Mouse (Mus musculus): ENCODE data around the gene Tcf7l2. TPM values are rescaled to one million over a fixed set of nuclear protein-coding genes. Genes with fewer than 3 reads are reported as not detected.

Tcf7l2 gene
- polyA plus RNA-seq, 1 experiment from 2014 or later: 108 TPM

DNA sequence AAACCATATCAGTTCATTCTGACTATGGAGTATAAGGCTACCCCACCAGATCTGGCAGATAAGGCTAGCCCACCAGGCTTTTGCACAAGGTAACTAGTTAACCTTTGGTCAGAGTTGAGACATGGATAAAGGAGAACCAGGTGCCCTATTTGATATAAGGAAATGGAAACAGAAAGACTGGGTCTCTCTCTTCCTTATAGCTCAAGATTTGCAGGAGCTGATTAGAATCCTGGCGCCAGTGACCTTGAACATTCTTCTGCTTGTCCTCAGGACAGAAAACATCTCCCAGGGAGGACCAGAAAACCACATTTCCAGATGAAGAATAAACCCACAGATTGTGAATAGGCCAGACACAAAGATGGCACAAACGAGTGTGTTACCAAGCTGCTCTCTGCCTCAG, 123.4 kb downstream of the Tcf7l2 start:
- 97% methylated on average over 2 of the region's 2 CpGs for WGBS
- Histone ChIP-seq H3K27me3 (no peaks in the 10 kb centered on the region), H3K9me3 (replicated peaks) (no peaks in the 10 kb centered on the region), H3K4me1 (peaks cover 8% of the 10 kb centered on the region), H3K9ac (no peak overlapping the region), H3K27ac (replicated peaks) (no peak overlapping the region), H3K36me3 (peaks cover 10% of the 10 kb centered on the region; the same call in 1 of the 2 replicates), H3K4me2 (replicated peaks) (no peak overlapping the region), H3K4me3 (replicated peaks) (no peak overlapping the region)
- no peak for ATAC-seq (ENCODE audit: insufficient number of reproducible peaks, low FRiP score, low TSS enrichment, low read depth)

DNA sequence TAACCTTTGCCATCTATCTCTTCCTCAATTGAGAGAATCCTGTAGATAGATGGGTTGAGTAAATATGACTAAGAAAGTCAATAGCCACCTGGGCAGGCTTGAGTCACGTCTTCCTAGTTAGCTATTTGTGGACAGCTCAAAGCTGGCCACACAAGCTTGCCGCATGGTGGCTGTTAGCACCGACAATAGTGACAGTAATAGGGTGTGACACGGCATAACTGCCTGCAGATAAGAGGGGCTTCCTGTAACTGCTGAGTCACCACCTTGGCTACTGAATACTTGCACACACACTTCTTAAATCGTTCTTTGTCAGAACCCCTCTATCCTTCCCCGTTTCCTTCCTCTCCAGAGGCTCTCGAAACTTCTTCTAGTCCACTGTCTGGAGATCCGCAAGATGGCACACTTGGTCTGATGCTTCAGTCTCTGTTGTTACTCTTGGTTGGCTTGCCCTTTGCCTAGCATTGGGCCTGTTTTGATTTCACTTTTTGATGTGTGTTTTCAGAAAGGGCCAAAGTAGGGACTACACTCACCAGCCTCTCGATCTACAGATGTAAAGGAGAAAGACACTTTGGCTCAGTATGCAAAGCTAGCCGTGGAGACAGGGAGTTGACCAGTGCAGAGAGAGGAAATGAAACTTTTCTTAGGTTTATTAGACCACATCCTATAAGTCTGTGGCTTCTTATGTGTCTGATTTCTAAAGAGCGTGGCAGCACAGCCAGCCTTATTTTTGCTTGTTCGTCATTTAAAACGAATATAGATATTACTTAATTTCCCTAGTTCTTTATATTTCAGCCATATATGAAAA, 124.4 kb downstream of the Tcf7l2 start:
- Histone ChIP-seq H3K4me3 (replicated peaks) (no peak overlapping the region), H3K9me3 (replicated peaks) (no peaks in the 10 kb centered on the region), H3K27ac (replicated peaks) (no peak overlapping the region), H3K36me3 (peaks cover 10% of the 10 kb centered on the region; the same call in 1 of the 2 replicates), H3K4me1 (peaks cover 10% of the 10 kb centered on the region), H3K4me2 (replicated peaks) (no peak overlapping the region), H3K27me3 (no peaks in the 10 kb centered on the region), H3K9ac (no peak overlapping the region)
- ATAC-seq (ENCODE audit: insufficient number of reproducible peaks, low FRiP score, low TSS enrichment, low read depth): no peak
- 82% methylated on average over 13 of the region's 13 CpGs for WGBS

DNA sequence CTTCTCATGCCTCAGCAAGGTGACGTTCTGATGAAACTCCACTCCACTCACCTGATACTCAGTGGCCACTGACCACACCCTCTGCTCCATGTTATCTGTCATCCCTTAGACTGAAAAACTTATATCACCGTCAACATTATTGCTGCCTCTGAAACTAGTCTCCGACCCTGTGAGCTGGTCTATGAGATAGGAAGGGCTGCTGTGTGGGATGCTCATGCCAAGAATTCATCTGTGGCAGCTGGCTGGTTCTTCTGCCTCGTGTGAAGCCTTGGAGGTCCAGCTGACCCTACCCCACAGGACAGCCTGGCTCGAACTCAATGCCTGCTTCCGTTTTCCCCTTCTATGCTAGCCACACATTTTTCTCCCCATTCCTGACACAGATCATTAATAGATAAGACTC, 125.6 kb downstream of the Tcf7l2 start:
- Histone ChIP-seq H3K9ac (no peak overlapping the region), H3K36me3 (peaks cover 10% of the 10 kb centered on the region; the same call in 1 of the 2 replicates), H3K27ac (replicated peaks) (no peak overlapping the region), H3K4me2 (replicated peaks) (no peak overlapping the region), H3K4me3 (replicated peaks) (no peak overlapping the region), H3K9me3 (replicated peaks) (no peaks in the 10 kb centered on the region), H3K4me1 (peaks cover 23% of the 10 kb centered on the region), H3K27me3 (no peaks in the 10 kb centered on the region)
- WGBS: 86% methylated on average over 6 of the region's 6 CpGs
- no peak for ATAC-seq (ENCODE audit: insufficient number of reproducible peaks, low FRiP score, low TSS enrichment, low read depth)

DNA sequence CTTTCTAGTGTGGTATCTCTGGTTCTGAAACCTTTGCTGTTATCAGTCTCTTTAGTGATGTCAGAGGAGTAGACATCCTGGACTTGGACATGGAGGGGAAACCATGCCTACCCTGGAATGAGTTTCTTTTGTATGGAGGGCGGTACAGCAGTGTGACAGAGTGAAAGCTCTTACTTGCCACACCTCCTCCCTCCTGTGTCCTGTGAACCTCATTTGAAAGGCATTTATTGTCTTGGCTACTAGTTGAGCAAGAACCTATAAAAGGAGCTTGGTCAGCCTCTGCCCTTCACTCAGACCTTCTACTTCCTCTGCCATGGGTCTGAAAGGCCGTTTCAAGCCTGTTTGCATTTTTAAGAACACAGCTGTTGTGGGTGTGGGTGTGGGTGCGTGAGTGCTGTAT, 126.3 kb downstream of the Tcf7l2 start:
- ATAC-seq (ENCODE audit: insufficient number of reproducible peaks, low FRiP score, low TSS enrichment, low read depth): no peak
- WGBS: 78% methylated on average over 3 of the region's 3 CpGs
- H3K9me3 ChIP-seq (replicated peaks): no peaks in the 10 kb centered on the region
- no peak overlapping the region for H3K27ac ChIP-seq (replicated peaks)
- no peak overlapping the region for H3K4me2 ChIP-seq (replicated peaks)
- H3K4me3 ChIP-seq (replicated peaks): no peak overlapping the region
- peaks cover 10% of the 10 kb centered on the region; the same call in 1 of the 2 replicates for H3K36me3 ChIP-seq
- H3K4me1 ChIP-seq: peaks cover 29% of the 10 kb centered on the region
- H3K27me3 ChIP-seq: no peaks in the 10 kb centered on the region
- no peak overlapping the region for H3K9ac ChIP-seq

DNA sequence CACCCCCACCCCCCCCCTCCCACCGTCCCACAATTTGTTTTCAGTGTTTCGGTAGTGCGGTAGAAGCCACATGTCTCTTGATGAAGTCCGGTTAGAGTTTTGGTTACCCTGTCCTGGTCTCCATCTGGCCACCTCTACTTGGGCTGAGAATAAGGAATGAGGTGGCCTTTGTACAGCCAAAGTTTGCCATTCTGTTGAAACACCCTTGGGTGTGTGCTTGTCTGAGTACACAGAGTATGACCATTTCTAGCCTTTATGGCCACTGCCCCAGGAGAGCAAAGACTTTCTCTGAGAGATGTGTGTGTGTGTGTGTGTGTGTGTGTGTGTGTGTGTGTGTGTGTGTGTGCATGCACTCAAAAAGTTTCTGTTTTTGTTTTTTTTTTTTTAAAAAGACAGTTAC, 127.0 kb downstream of the Tcf7l2 start:
- H3K36me3 ChIP-seq: peaks cover 10% of the 10 kb centered on the region; the same call in 1 of the 2 replicates
- H3K9ac ChIP-seq: no peak overlapping the region
- 93% methylated on average over 4 of the region's 4 CpGs for WGBS
- H3K27me3 ChIP-seq: no peaks in the 10 kb centered on the region
- H3K9me3 ChIP-seq (replicated peaks): no peaks in the 10 kb centered on the region
- H3K27ac ChIP-seq (replicated peaks): no peak overlapping the region
- ATAC-seq (ENCODE audit: insufficient number of reproducible peaks, low FRiP score, low TSS enrichment, low read depth): no peak
- H3K4me2 ChIP-seq (replicated peaks): no peak overlapping the region
- H3K4me3 ChIP-seq (replicated peaks): no peak overlapping the region
- H3K4me1 ChIP-seq: peaks cover 35% of the 10 kb centered on the region

DNA sequence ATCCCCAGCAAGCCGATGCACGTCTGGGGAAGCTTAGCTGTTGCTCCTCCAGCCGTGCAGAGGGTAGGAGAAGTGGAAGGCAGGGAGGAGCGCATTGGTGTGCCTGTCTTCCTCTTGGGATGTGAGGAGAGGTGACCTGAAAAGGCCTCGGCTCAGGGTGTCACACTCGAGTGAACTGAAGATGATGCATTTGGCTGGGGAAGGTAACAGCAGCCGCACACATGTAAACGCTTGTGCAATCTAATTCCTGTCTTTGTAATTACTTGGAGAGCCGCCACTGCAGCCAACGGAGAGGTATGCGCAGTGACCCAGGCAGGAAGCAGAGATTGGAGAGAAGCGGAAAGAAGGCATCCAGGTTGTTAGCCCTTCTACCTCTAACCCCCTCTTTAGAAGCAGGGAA, 129.2 kb downstream of the Tcf7l2 start:
- peaks cover 42% of the 10 kb centered on the region for H3K4me1 ChIP-seq
- H3K36me3 ChIP-seq: no peaks in the 10 kb centered on the region
- H3K9me3 ChIP-seq (replicated peaks): no peaks in the 10 kb centered on the region
- no peak overlapping the region for H3K9ac ChIP-seq
- 47% methylated on average over 12 of the region's 12 CpGs for WGBS
- peak overlapping the region; percentile 63 for H3K27ac ChIP-seq (replicated peaks)
- H3K4me3 ChIP-seq (replicated peaks): no peak overlapping the region
- ATAC-seq (ENCODE audit: insufficient number of reproducible peaks, low FRiP score, low TSS enrichment, low read depth): no peak
- H3K4me2 ChIP-seq (replicated peaks): no peak overlapping the region
- H3K27me3 ChIP-seq: no peaks in the 10 kb centered on the region

DNA sequence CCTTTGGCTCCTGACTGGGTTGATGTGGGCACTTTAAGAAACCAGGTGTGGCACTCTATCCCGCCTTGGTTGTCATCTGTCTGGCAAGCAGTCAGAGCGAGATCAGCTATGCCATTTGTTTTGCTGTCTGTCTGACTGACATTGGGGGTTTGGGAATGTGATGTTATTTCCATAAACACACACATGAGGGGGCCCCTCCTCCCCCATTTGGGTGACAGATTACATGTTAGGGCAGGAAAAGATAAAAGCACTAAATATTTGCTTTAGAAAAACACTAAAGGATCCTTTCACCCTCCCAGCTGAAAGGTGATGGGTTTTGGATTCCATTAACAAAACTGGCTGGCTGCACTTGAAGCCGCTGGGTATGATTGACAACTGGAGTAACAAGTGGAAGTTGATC, 129.9 kb downstream of the Tcf7l2 start:
- no peak for ATAC-seq (ENCODE audit: insufficient number of reproducible peaks, low FRiP score, low TSS enrichment, low read depth)
- Histone ChIP-seq H3K27me3 (no peaks in the 10 kb centered on the region), H3K4me1 (peaks cover 48% of the 10 kb centered on the region), H3K4me2 (replicated peaks) (no peak overlapping the region), H3K27ac (replicated peaks) (peak overlapping the region; percentile 63; the same call in 1 of the 2 replicates), H3K36me3 (no peaks in the 10 kb centered on the region), H3K9me3 (replicated peaks) (no peaks in the 10 kb centered on the region), H3K9ac (no peak overlapping the region), H3K4me3 (replicated peaks) (no peak overlapping the region)
- 55% methylated on average over 3 of the region's 3 CpGs for WGBS

DNA sequence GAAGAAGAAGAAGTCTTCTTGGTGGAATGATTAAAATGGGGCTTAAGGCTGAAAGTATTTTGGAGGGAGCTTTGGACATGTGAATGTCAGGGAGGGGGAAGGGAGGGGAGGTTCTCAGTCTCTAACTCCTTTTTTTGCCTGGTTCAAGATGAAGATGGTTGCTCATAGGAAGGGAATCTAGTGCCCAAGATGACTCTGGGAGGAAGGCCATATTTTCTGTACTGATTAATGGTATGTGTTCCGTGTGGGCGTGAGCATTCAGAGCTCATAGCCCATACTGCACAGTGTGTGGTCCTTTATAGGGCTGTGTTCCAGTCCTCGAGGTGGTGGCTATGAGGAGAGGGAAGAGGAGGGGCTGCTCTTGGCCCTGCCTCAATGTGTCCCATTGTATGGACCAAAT, 131.6 kb downstream of the Tcf7l2 start:
- no peaks in the 10 kb centered on the region for H3K27me3 ChIP-seq
- no peak overlapping the region for H3K4me3 ChIP-seq (replicated peaks)
- no peak overlapping the region for H3K9ac ChIP-seq
- H3K4me1 ChIP-seq: peaks cover 54% of the 10 kb centered on the region
- WGBS: 36% methylated on average over 3 of the region's 3 CpGs
- ATAC-seq (ENCODE audit: insufficient number of reproducible peaks, low FRiP score, low TSS enrichment, low read depth): peak; percentile 56; the same call in 1 of the 2 replicates
- H3K9me3 ChIP-seq (replicated peaks): no peaks in the 10 kb centered on the region
- peak overlapping the region; percentile 66 for H3K27ac ChIP-seq (replicated peaks)
- H3K4me2 ChIP-seq (replicated peaks): no peak overlapping the region
- H3K36me3 ChIP-seq: no peaks in the 10 kb centered on the region

DNA sequence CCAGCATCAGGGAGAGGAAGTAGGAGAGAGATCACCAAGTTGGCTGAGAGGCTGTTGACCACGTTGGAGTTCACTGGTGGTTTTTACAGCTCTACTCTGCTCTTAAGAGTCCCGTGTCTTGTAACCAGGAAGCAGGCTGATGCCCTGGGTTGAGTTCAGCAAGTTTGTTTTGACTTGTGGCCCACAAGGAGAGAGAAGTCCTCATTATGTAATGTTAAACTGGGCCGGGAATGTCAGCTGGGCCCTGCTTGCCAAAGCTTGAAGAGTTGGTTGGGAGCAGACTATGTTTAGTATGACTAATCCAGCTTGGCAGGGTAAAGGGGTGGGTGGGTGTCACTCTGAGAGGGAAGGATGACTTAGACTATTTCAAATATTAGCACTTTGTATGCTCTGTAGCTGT, 134.9 kb downstream of the Tcf7l2 start:
- no peak overlapping the region for H3K9ac ChIP-seq
- WGBS: 45% methylated on average over 3 of the region's 3 CpGs
- no peak overlapping the region for H3K4me3 ChIP-seq (replicated peaks)
- H3K4me2 ChIP-seq (replicated peaks): no peak overlapping the region
- H3K9me3 ChIP-seq (replicated peaks): no peaks in the 10 kb centered on the region
- H3K27ac ChIP-seq (replicated peaks): peak overlapping the region; percentile 45
- no peaks in the 10 kb centered on the region for H3K27me3 ChIP-seq
- H3K4me1 ChIP-seq: peaks cover 63% of the 10 kb centered on the region
- H3K36me3 ChIP-seq: no peaks in the 10 kb centered on the region
- peak; percentile 34; the same call in 1 of the 2 replicates for ATAC-seq (ENCODE audit: insufficient number of reproducible peaks, low FRiP score, low TSS enrichment, low read depth)

DNA sequence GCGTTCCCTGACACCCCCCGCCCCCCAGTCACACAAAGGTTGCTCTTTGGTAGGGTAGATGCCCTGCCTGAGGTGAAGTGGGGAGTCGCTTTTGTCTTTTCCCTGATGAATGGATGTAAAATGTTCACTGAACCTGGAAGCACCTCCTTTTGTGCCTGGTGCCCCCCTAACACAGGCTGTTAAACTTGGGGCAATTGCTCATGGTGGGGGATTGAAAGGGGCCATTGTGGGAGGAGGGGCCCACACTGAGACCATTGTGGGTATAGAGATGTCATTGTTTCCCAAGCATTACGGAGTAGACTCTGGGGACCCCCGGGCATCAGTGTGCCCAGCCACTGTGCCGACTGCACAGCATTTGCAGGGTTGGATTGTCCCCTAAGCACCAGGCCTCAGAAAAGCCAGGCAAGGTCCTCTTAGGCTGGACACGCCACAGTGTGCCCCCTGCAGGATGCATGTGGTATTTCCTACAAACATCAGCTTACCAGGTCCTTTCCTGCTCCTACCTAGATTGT, 135.8 kb downstream of the Tcf7l2 start:
- Histone ChIP-seq H3K4me2 (replicated peaks) (no peak overlapping the region), H3K27ac (replicated peaks) (no peak overlapping the region), H3K9me3 (replicated peaks) (no peaks in the 10 kb centered on the region), H3K27me3 (no peaks in the 10 kb centered on the region), H3K4me1 (peaks cover 54% of the 10 kb centered on the region), H3K9ac (no peak overlapping the region), H3K4me3 (replicated peaks) (no peak overlapping the region), H3K36me3 (no peaks in the 10 kb centered on the region)
- no peak for ATAC-seq (ENCODE audit: insufficient number of reproducible peaks, low FRiP score, low TSS enrichment, low read depth)
- 60% methylated on average over 7 of the region's 7 CpGs for WGBS

DNA sequence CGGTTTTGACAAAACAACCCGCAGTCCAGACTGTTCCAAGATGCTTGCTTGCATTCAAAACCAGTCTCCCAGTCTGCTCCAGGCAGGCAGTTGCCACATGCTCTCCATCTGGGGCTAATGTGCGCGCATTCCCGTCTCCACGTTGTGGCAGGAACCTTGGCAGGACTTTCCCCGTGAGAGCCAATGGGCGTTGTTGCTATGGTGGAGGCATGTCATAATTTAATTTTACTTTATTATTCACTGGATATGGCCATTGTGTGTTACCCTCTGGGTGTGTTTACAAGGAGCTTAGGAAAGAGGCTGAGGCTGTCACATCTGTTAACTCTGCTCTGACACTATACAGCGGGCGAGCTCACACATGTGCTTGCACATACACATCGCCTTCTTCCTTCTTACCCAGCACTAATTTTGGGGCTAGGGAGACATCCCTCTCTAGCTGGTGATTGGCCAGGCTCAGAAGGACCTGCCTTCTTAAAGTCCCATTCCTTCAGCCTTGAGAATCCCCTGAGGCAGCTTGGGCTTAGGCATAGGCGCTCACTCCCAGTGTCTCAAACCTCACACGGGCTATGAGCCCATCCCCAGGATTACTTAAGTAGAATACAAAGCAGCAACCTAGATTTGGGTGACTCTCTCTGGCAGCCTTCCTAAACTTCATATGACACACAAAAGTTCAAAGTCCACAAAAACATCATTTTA, 139.2 kb downstream of the Tcf7l2 start:
- Histone ChIP-seq H3K9ac (no peak overlapping the region), H3K4me2 (replicated peaks) (no peak overlapping the region; the same call in 1 of the 2 replicates), H3K4me1 (peaks cover 37% of the 10 kb centered on the region), H3K27ac (replicated peaks) (peak overlapping the region; percentile 70; the same call in 1 of the 2 replicates), H3K27me3 (no peaks in the 10 kb centered on the region), H3K36me3 (no peaks in the 10 kb centered on the region), H3K9me3 (replicated peaks) (no peaks in the 10 kb centered on the region), H3K4me3 (replicated peaks) (no peak overlapping the region)
- 26% methylated on average over 13 of the region's 13 CpGs for WGBS
- ATAC-seq (ENCODE audit: insufficient number of reproducible peaks, low FRiP score, low TSS enrichment, low read depth): peak; percentile 87

Measured in embryonic facial prominence, embryonic 15.5 days (tissue).